Mouse (Mus musculus) heart, embryonic 16.5 days (tissue): ENCODE results near the gene Zfyve26. TPM values are rescaled to one million over a fixed set of nuclear protein-coding genes. Genes with fewer than 3 reads are reported as not detected.

Source experiments
- ATAC-seq: fragments of 200-750 bp; cut with Nextera tagmentation; replicated peaks from 2 replicates; pipeline ENCODE4 v1.8.0; 2017; ENCODE audit warnings: moderate number of reproducible peaks; ENCODE audit not compliant: insufficient read depth, low FRiP score; ENCODE audit errors: extremely low read depth
- H3K27ac ChIP-seq: fragments of 300-500 bp; sonication (generic); 2 replicates; pipeline ENCODE4 v1.5.1; 2014; ENCODE audit warnings: mild to moderate bottlenecking, low read length, control low read depth, moderate library complexity
- H3K27me3 ChIP-seq: fragments of 300-500 bp; sonication (generic); 2 replicates; pipeline ENCODE4 v1.6.1; 2014; ENCODE audit warnings: low read length, mixed read lengths; ENCODE audit not compliant: control insufficient read depth, insufficient read depth
- H3K36me3 ChIP-seq: fragments of 300-500 bp; sonication (generic); 2 replicates; pipeline ENCODE4 v1.6.1; 2014; ENCODE audit not compliant: control insufficient read depth, insufficient read depth
- H3K4me1 ChIP-seq: fragments of 300-500 bp; sonication (generic); 2 replicates; pipeline ENCODE4 v1.6.1; 2014; ENCODE audit warnings: low read length, mixed read lengths; ENCODE audit not compliant: control insufficient read depth, insufficient read depth
- H3K4me2 ChIP-seq: fragments of 300-500 bp; sonication (generic); 2 replicates; pipeline ENCODE4 v1.6.1; 2014; ENCODE audit warnings: low read depth, mild to moderate bottlenecking, control low read depth, low read length
- H3K4me3 ChIP-seq: fragments of 300-500 bp; sonication (generic); 2 replicates; pipeline ENCODE4 v1.5.1; 2014; ENCODE audit warnings: mild to moderate bottlenecking, control low read depth, low read length
- H3K9ac ChIP-seq: fragments of 300-500 bp; sonication (generic); 2 replicates; pipeline ENCODE4 v1.6.1; 2014; ENCODE audit warnings: low read length, control low read depth
- H3K9me3 ChIP-seq: fragments of 300-500 bp; sonication (generic); replicated peaks from 2 replicates; pipeline ENCODE4 v1.6.1; 2016; ENCODE audit warnings: low read length; ENCODE audit not compliant: control insufficient read depth
- WGBS: fragments of 180-500 bp; shearing (Covaris S2); extraction: QIAGEN DNeasy Blood & Tissue Kit; methylation state at CpG from one replicate; pipeline ENCODE4 v1.1.7; 2014; 5-methylcytosine and 5-hydroxymethylcytosine counted together
- polyA plus RNA-seq: library from polyadenylated mRNA; unstranded; fragments of >200 nt; fragmentation: Nextera tagmentation; extraction: Ambion mirVana; gene quantifications from 2 replicates; pipeline ENCODE4 v1.2.1, GENCODE M21; 2015

Zfyve26 gene
- polyA plus RNA-seq, 1 experiment from 2014 or later, result 8.7 TPM

- H3K36me3 ChIP-seq, result peaks cover 16% of the 10 kb centered on the region
- no peaks in the 10 kb centered on the region for H3K9me3 ChIP-seq
- no peak overlapping the region for H3K9ac ChIP-seq
- H3K27me3 ChIP-seq, result no peaks in the 10 kb centered on the region
- no peak for ATAC-seq
- no peak overlapping the region for H3K27ac ChIP-seq
- H3K4me3 ChIP-seq, result no peak overlapping the region
- peaks cover 9% of the 10 kb centered on the region for H3K4me1 ChIP-seq
- 86% methylated on average over 6 of the region's 6 CpGs for whole genome bisulfite sequencing
- no peak overlapping the region for H3K4me2 ChIP-seq
These were observed 3.2 kb downstream of the Zfyve26 start for GRCm38 (mm10) chr12:79292874-79293273.

GRCm38 (mm10) chr12:79282595-79282994 is 13.5 kb downstream of the Zfyve26 start:
- ATAC-seq, result no peak
- no peak overlapping the region for H3K4me2 ChIP-seq
- H3K36me3 ChIP-seq, result peaks cover 49% of the 10 kb centered on the region
- H3K27me3 ChIP-seq, result no peaks in the 10 kb centered on the region
- WGBS, result 91% methylated on average over 8 of the region's 8 CpGs
- no peak overlapping the region for H3K27ac ChIP-seq
- H3K9ac ChIP-seq, result no peak overlapping the region
- no peak overlapping the region for H3K4me3 ChIP-seq
- no peaks in the 10 kb centered on the region for H3K9me3 ChIP-seq
- no peaks in the 10 kb centered on the region for H3K4me1 ChIP-seq

- H3K9me3 ChIP-seq, result no peaks in the 10 kb centered on the region
- WGBS, result 94% methylated on average over 13 of the region's 13 CpGs
- ATAC-seq, result no peak
- no peak overlapping the region for H3K4me2 ChIP-seq
- H3K27ac ChIP-seq, result no peak overlapping the region
- no peak overlapping the region for H3K4me3 ChIP-seq
- no peak overlapping the region for H3K9ac ChIP-seq
- no peaks in the 10 kb centered on the region for H3K4me1 ChIP-seq
- H3K27me3 ChIP-seq, result no peaks in the 10 kb centered on the region
- peaks cover 34% of the 10 kb centered on the region for H3K36me3 ChIP-seq
These were observed 16.5 kb downstream of the Zfyve26 start for GRCm38 (mm10) chr12:79279513-79280115.

- no peak for ATAC-seq
These were observed 23.5 kb downstream of the Zfyve26 start for GRCm38 (mm10) chr12:79272604-79273003.

GRCm38 (mm10) chr12:79261035-79261434 is 35.1 kb downstream of the Zfyve26 start:
- Histone ChIP-seq H3K9me3 (no peaks in the 10 kb centered on the region), H3K27me3 (no peaks in the 10 kb centered on the region), H3K27ac (no peak overlapping the region), H3K36me3 (peaks cover 38% of the 10 kb centered on the region), H3K4me3 (no peak overlapping the region), H3K4me2 (no peak overlapping the region), H3K4me1 (no peaks in the 10 kb centered on the region), H3K9ac (no peak overlapping the region)
- no peak for ATAC-seq
- 46% methylated on average over 5 of the region's 5 CpGs for WGBS

More at GRCm38 (mm10) chr12:79272604-79273003, 23.5 kb downstream of the Zfyve26 start:
- H3K4me1 ChIP-seq, result no peaks in the 10 kb centered on the region
- no peak overlapping the region for H3K27ac ChIP-seq
- H3K27me3 ChIP-seq, result no peaks in the 10 kb centered on the region
- H3K4me2 ChIP-seq, result no peak overlapping the region
- no peak overlapping the region for H3K9ac ChIP-seq
- H3K9me3 ChIP-seq, result no peaks in the 10 kb centered on the region
- 88% methylated on average over 4 of the region's 4 CpGs for WGBS
- peaks cover 46% of the 10 kb centered on the region for H3K36me3 ChIP-seq
- no peak overlapping the region for H3K4me3 ChIP-seq

GRCm38 (mm10) chr12:79260154-79260553 is 36.0 kb downstream of the Zfyve26 start:
- Histone ChIP-seq H3K27ac (no peak overlapping the region), H3K4me1 (no peaks in the 10 kb centered on the region), H3K9me3 (no peaks in the 10 kb centered on the region), H3K36me3 (peaks cover 32% of the 10 kb centered on the region), H3K9ac (no peak overlapping the region), H3K4me2 (no peak overlapping the region), H3K27me3 (no peaks in the 10 kb centered on the region), H3K4me3 (no peak overlapping the region)
- WGBS, result 89% methylated on average over 2 of the region's 2 CpGs
- no peak for ATAC-seq

GRCm38 (mm10) chr12:79254975-79255374 is 41.1 kb downstream of the Zfyve26 start:
- Histone ChIP-seq H3K4me1 (no peaks in the 10 kb centered on the region), H3K4me3 (no peak overlapping the region), H3K9ac (no peak overlapping the region), H3K36me3 (peaks cover 35% of the 10 kb centered on the region), H3K4me2 (no peak overlapping the region), H3K9me3 (no peaks in the 10 kb centered on the region), H3K27me3 (no peaks in the 10 kb centered on the region), H3K27ac (no peak overlapping the region)
- WGBS, result 95% methylated on average over 10 of the region's 10 CpGs
- no peak for ATAC-seq

GRCm38 (mm10) chr12:79253294-79254053 is 42.6 kb downstream of the Zfyve26 start:
- Histone ChIP-seq H3K4me2 (no peak overlapping the region), H3K27ac (no peak overlapping the region)
- no peak for ATAC-seq

GRCm38 (mm10) chr12:79248110-79248509 is 48.0 kb downstream of the Zfyve26 start:
- Histone ChIP-seq H3K27ac (no peak overlapping the region), H3K4me2 (no peak overlapping the region), H3K9me3 (no peaks in the 10 kb centered on the region), H3K36me3 (peaks cover 71% of the 10 kb centered on the region), H3K4me1 (no peaks in the 10 kb centered on the region), H3K9ac (no peak overlapping the region), H3K27me3 (no peaks in the 10 kb centered on the region), H3K4me3 (no peak overlapping the region)
- no peak for ATAC-seq
- 76% methylated on average over 3 of the region's 3 CpGs for WGBS

More at GRCm38 (mm10) chr12:79253294-79254053, 42.6 kb downstream of the Zfyve26 start:
- Histone ChIP-seq H3K36me3 (peaks cover 47% of the 10 kb centered on the region), H3K4me3 (no peak overlapping the region), H3K27me3 (no peaks in the 10 kb centered on the region), H3K4me1 (no peaks in the 10 kb centered on the region), H3K9ac (no peak overlapping the region), H3K9me3 (no peaks in the 10 kb centered on the region)
- WGBS, result 82% methylated on average over 9 of the region's 9 CpGs
